In the genomic region with DNA sequence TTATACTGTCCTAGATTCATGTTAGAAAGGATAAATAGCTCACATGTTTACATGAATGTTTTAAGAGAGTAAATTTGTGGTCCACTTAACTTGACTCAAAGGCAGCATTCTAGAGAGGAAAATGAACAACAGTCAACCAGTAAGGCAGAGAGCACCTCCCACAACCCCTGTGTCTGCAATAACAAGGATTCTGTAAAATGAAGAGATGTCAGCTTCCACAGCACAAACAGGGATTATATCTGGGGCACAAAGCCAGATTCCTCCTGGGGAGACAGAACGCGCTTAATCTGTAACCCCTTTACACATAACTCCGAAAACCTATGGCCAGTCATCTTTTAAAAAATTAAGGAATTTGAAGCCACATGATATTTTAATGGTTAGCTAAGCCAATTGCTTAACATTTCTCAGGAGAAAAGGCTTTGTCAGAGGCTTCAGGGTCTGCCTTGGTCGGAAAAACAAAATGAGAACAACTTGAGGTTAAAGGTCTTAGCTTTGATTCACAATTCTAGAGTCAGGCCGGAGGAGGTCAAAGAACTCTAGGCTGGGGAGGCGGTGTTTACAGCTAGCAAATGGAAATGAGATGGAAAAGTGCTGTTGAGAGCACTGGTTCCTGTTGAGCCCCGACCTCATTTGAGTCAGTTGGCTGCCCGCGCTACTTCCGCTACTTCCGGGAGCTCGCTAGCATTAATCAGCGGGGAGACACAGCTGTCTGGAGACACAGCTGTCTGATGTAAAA, we compare ENCODE assay signal across 8 mouse cellular contexts.
A peak's percentile ranks its signal among the peaks of the same experiment; 100 is the strongest.
DNase-seq lines count a peak whose midpoint lies in the region; ATAC-seq and TF ChIP-seq lines count a peak whose summit lies in the region.

No protein-coding gene starts in this region.

- peak; percentile 32 for DNase-seq in liver
- DNase-seq in lung, adult 2 months, result peak; percentile 10
- DNase-seq in layer of hippocampus, adult 8-10 months (ENCODE audit: low spot score in 2 of 2), result no peak
- no peak for DNase-seq in layer of hippocampus, adult 18-20 months (ENCODE audit: low spot score in 2 of 2)

- H3K36me3 ChIP-seq in liver, embryonic 12.5 days, result no peaks in the 10 kb centered on the region
- H3K36me3 ChIP-seq in embryonic facial prominence, embryonic 12.5 days, result no peaks in the 10 kb centered on the region
- H3K36me3 ChIP-seq in small intestine, adult 2 months (ENCODE audit: control insufficient read depth, insufficient read depth, low read length), result no peaks in the 10 kb centered on the region

- H3K4me3 ChIP-seq in liver, embryonic 12.5 days, result no peak overlapping the region
- no peak overlapping the region for H3K4me3 ChIP-seq in embryonic facial prominence, embryonic 12.5 days
- H3K4me3 ChIP-seq in lung, adult 2 months (replicated peaks; ENCODE audit: extremely low read depth, low read depth, low read length), result no peak overlapping the region
- no peak overlapping the region for H3K4me3 ChIP-seq in small intestine, adult 2 months (ENCODE audit: low read depth, low read length)

- TF ChIP-seq POLR2A in lung, adult 2 months (IDR thresholded peaks at IDR 0.05; ENCODE audit: borderline replicate concordance, extremely low read depth, low read depth, low read length), result no peak
- no peak for TF ChIP-seq POLR2A in small intestine, adult 2 months (IDR thresholded peaks at IDR 0.05; ENCODE audit: low read depth, low read length)

- no peak for ATAC-seq in liver, embryonic 12.5 days
- ATAC-seq in embryonic facial prominence, embryonic 12.5 days (ENCODE audit: insufficient number of reproducible peaks, insufficient read depth, low FRiP score, low TSS enrichment), result no peak
- peak; percentile 72 for ATAC-seq in inflammation-experienced regulatory T-cells, adult 6 months

- no peak overlapping the region for H3K9ac ChIP-seq in liver, embryonic 12.5 days
- no peak overlapping the region for H3K9ac ChIP-seq in embryonic facial prominence, embryonic 12.5 days

- no peak for TF ChIP-seq CTCF in lung, adult 2 months (IDR thresholded peaks at IDR 0.05; ENCODE audit: insufficient read depth, low read length)
- no peak for TF ChIP-seq CTCF in small intestine, adult 2 months (IDR thresholded peaks at IDR 0.05; ENCODE audit: extremely low read depth, insufficient read length, insufficient replicate concordance, low read depth, low read length)

- no peaks in the 10 kb centered on the region for H3K4me1 ChIP-seq in liver, embryonic 12.5 days
- H3K4me1 ChIP-seq in embryonic facial prominence, embryonic 12.5 days, result peaks cover 4% of the 10 kb centered on the region; the same call in 1 of the 2 replicates
- peaks cover 2% of the 10 kb centered on the region; the same call in 1 of the 2 replicates for H3K4me1 ChIP-seq in lung, adult 2 months (ENCODE audit: control insufficient read depth, insufficient read depth, low read length)
- H3K4me1 ChIP-seq in small intestine, adult 2 months (ENCODE audit: control insufficient read depth, insufficient read depth, insufficient read length, low read length), result peaks cover 5% of the 10 kb centered on the region; the same call in 1 of the 2 replicates

- no peaks in the 10 kb centered on the region for H3K27me3 ChIP-seq in liver, embryonic 12.5 days (replicated peaks)
- H3K27me3 ChIP-seq in embryonic facial prominence, embryonic 12.5 days, result no peaks in the 10 kb centered on the region
- H3K27me3 ChIP-seq in small intestine, adult 2 months (ENCODE audit: control insufficient read depth, insufficient read depth, low read length), result no peaks in the 10 kb centered on the region

- H3K27ac ChIP-seq in liver, embryonic 12.5 days, result no peak overlapping the region
- H3K27ac ChIP-seq in embryonic facial prominence, embryonic 12.5 days, result no peak overlapping the region
- H3K27ac ChIP-seq in small intestine, adult 2 months (ENCODE audit: insufficient read depth, low read depth, low read length), result 0 out of 2 replicates have a peak overlapping the region, but pooled peaks have one; percentile 18

- H3K4me2 ChIP-seq in liver, embryonic 12.5 days, result no peak overlapping the region
- H3K4me2 ChIP-seq in embryonic facial prominence, embryonic 12.5 days (replicated peaks), result peak overlapping the region; percentile 24

- no peaks in the 10 kb centered on the region for H3K9me3 ChIP-seq in liver, embryonic 12.5 days (replicated peaks)
- H3K9me3 ChIP-seq in embryonic facial prominence, embryonic 12.5 days, result no peaks in the 10 kb centered on the region

- WGBS in liver, embryonic 12.5 days (ENCODE audit: insufficient replicate concordance), result 51% methylated on average over 13 of the region's 13 CpGs
- 39% methylated on average over 13 of the region's 13 CpGs for WGBS in embryonic facial prominence, embryonic 12.5 days
- 41% methylated on average over 13 of the region's 13 CpGs for WGBS in lung, adult 2 months
- WGBS in small intestine, adult 2 months, result 68% methylated on average over 13 of the region's 13 CpGs

Comparison
In these comparisons a context has a peak if more than half of its experiments do, and no peak if none do; other contexts are left out.
1. DNase-seq: peak in liver (single experiment) and lung, adult 2 months (single experiment); none in layer of hippocampus, adult 8-10 months (0 of 2) and layer of hippocampus, adult 18-20 months (0 of 2).